Mouse (Mus musculus) CD4-positive helper T cell, adult 2 months (primary cell): ENCODE data around the gene Otogl.

Experiments
- DNase-seq: peaks from one replicate; pipeline ENCODE4 v3.0.0-alpha.2; 2012; ENCODE audit warnings: low read depth, missing footprints, low spot score

Otogl gene

GRCm38 (mm10) chr10:107912084-107912573 lies at the start of gene Otogl:
Otogl (minus strand) TSS chr10:107912134.
- DNase-seq, result no peak

GRCm38 (mm10) chr10:107956588-107956987 lies 44.7 kb upstream of the Otogl start:
- DNase-seq, result no peak

- no peak for DNase-seq
These were observed 42.5 kb upstream of the Otogl start for GRCm38 (mm10) chr10:107954444-107954843.

- no peak for DNase-seq
These were observed 39.7 kb upstream of the Otogl start for GRCm38 (mm10) chr10:107951596-107951995.

GRCm38 (mm10) chr10:107949945-107950344 lies 38.0 kb upstream of the Otogl start:
- no peak for DNase-seq

- DNase-seq, result no peak
These were observed 36.7 kb upstream of the Otogl start for GRCm38 (mm10) chr10:107948647-107949046.

GRCm38 (mm10) chr10:107948038-107948437 lies 36.1 kb upstream of the Otogl start:
- DNase-seq, result no peak

- DNase-seq, result peak; percentile 11
These were observed 34.4 kb upstream of the Otogl start for GRCm38 (mm10) chr10:107946348-107946747.

GRCm38 (mm10) chr10:107943859-107944258 lies 31.9 kb upstream of the Otogl start:
- DNase-seq, result no peak

GRCm38 (mm10) chr10:107941188-107941900 lies 29.4 kb upstream of the Otogl start:
- DNase-seq, result peak; percentile 63

GRCm38 (mm10) chr10:107940302-107940701 lies 28.4 kb upstream of the Otogl start:
- no peak for DNase-seq

GRCm38 (mm10) chr10:107939821-107940220 lies 27.9 kb upstream of the Otogl start:
- no peak for DNase-seq

GRCm38 (mm10) chr10:107934055-107934454 lies 22.1 kb upstream of the Otogl start:
- DNase-seq, result no peak

GRCm38 (mm10) chr10:107933527-107933926 lies 21.6 kb upstream of the Otogl start:
- peak; percentile 16 for DNase-seq

- peak; percentile 85 for DNase-seq
These were observed 20.2 kb upstream of the Otogl start for GRCm38 (mm10) chr10:107931833-107932828.

- no peak for DNase-seq
These were observed 18.6 kb upstream of the Otogl start for GRCm38 (mm10) chr10:107930471-107931021.

- DNase-seq, result no peak
These were observed 13.4 kb upstream of the Otogl start for GRCm38 (mm10) chr10:107925306-107925705.

- no peak for DNase-seq
These were observed 11.9 kb upstream of the Otogl start for GRCm38 (mm10) chr10:107923860-107924259.

GRCm38 (mm10) chr10:107922750-107923149 lies 10.8 kb upstream of the Otogl start:
- peak; percentile 13 for DNase-seq

GRCm38 (mm10) chr10:107921549-107921948 lies 9.6 kb upstream of the Otogl start:
- DNase-seq, result no peak

GRCm38 (mm10) chr10:107921134-107921533 lies 9.2 kb upstream of the Otogl start:
- no peak for DNase-seq

- DNase-seq, result no peak
These were observed 1.1 kb upstream of the Otogl start for GRCm38 (mm10) chr10:107913013-107913412.
